Comparison of ENCODE assay signal across 9 mouse cellular contexts in the genomic region with DNA sequence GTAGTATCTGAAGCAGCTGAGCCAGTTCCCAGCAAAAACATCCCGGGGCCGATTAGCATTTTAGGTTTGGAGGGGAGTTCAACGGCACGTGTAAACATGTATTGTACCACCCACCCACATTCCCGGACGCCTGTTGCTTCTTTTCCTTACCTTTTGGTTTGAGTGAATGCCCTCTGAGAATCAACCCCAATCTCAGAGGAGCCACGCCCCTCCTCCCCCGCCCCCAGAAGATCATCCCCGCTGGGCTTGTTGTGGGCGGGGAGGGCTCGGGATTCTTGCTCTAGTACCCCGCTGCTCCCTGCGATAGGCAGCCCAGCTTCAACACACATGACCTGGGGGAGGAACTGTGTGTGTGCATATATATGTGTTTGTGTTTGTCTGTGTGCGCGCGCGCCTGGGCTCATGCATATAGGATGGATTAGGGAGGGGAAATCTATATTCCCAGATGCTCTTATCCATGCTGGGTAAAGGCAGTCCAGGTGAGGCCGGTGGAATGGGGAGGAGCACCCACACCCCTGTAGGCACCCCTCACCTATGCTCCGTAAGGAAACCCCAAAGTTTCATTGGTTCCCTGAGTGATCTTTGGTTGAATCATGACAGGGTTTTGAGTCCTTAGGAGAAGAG. TPM values are rescaled to one million over a fixed set of nuclear protein-coding genes. Genes with fewer than 3 reads are reported as not detected.
A peak's percentile ranks its signal among the peaks of the same experiment; 100 is the strongest.
DNase-seq lines count a peak whose midpoint lies in the region; ATAC-seq and TF ChIP-seq lines count a peak whose summit lies in the region.
"Had no signal": no experiment of that assay in that cellular context is flagged by ENCODE, and none has a peak within 500 bp of the region (broad histone marks: within the 10 kb centered on the region; RNA-seq: fewer than 3 reads in every experiment).

No protein-coding gene starts in this region.

- H3K27ac ChIP-seq in heart, embryonic 14.5 days (replicated peaks in 1 of 2; ENCODE audit: control insufficient read depth in 1 of 2, insufficient read depth in 1 of 2, low read depth in 2 of 2, low read length in 2 of 2), result no peak overlapping the region
- no peak overlapping the region for H3K27ac ChIP-seq in hindbrain, embryonic 10.5 days
- H3K27ac ChIP-seq in liver, embryonic 15.5 days (replicated peaks), result peak overlapping the region; percentile 39
- no peak overlapping the region for H3K27ac ChIP-seq in gastrocnemius, adult 2 months

- no peak overlapping the region; the same call in 1 of the 2 replicates for H3K9ac ChIP-seq in heart, embryonic 14.5 days (ENCODE audit: low read length)
- no peak overlapping the region for H3K9ac ChIP-seq in liver, embryonic 15.5 days

- H3K36me3 ChIP-seq in heart, embryonic 14.5 days (ENCODE audit: control insufficient read depth, insufficient read depth, low read length), result no peaks in the 10 kb centered on the region
- no peaks in the 10 kb centered on the region for H3K36me3 ChIP-seq in hindbrain, embryonic 10.5 days
- no peaks in the 10 kb centered on the region for H3K36me3 ChIP-seq in liver, embryonic 15.5 days (replicated peaks)

- H3K9me3 ChIP-seq in heart, embryonic 14.5 days (ENCODE audit: control insufficient read depth, low read length), result 0 out of 2 replicates have a peak, but pooled peaks cover 2% of the 10 kb centered on the region
- H3K9me3 ChIP-seq in hindbrain, embryonic 10.5 days, result no peaks in the 10 kb centered on the region
- H3K9me3 ChIP-seq in liver, embryonic 15.5 days (replicated peaks), result no peaks in the 10 kb centered on the region

- H3K27me3 ChIP-seq in heart, embryonic 14.5 days (ENCODE audit: control insufficient read depth, insufficient read depth, low read length), result 0 out of 2 replicates have a peak, but pooled peaks cover 7% of the 10 kb centered on the region
- H3K27me3 ChIP-seq in hindbrain, embryonic 10.5 days (ENCODE audit: insufficient read depth, poor library complexity, severe bottlenecking), result peaks cover 5% of the 10 kb centered on the region; the same call in 1 of the 2 replicates
- peaks cover 8% of the 10 kb centered on the region; the same call in 1 of the 2 replicates for H3K27me3 ChIP-seq in liver, embryonic 15.5 days

- intact Hi-C loops in gastrocnemius, adult 2 months (cut with DNase I), result loop anchor here (2.0 to 10.0 kb wide), 2 partner anchors 182 to 394 kb away; a partner anchor contains a TSS

- H3K4me3 ChIP-seq in heart, embryonic 14.5 days (ENCODE audit: control insufficient read depth in 1 of 2, insufficient read depth in 1 of 2, low read depth in 1 of 2, low read length in 2 of 2), result 0 out of 4 replicates have a peak overlapping the region, but pooled peaks of 1 of the 2 experiments have one; percentile 9
- H3K4me3 ChIP-seq in hindbrain, embryonic 10.5 days, result peak overlapping the region; percentile 34
- H3K4me3 ChIP-seq in liver, embryonic 15.5 days (replicated peaks), result no peak overlapping the region
- no peak overlapping the region for H3K4me3 ChIP-seq in gastrocnemius, adult 2 months

- WGBS in heart, embryonic 14.5 days, result 6% methylated on average over 19 of the region's 19 CpGs
- 4% methylated on average over 19 of the region's 19 CpGs for WGBS in hindbrain, embryonic 10.5 days
- 18% methylated on average over 19 of the region's 19 CpGs for WGBS in liver, embryonic 15.5 days (ENCODE audit: insufficient replicate concordance)

- peaks cover 5 to 6% of the 10 kb centered on the region in 2 experiments; a peak in 2 of 4 replicates for H3K4me1 ChIP-seq in heart, embryonic 14.5 days (ENCODE audit: control insufficient read depth in 2 of 2, insufficient read depth in 2 of 2, low read length in 2 of 2)
- peaks cover 9% of the 10 kb centered on the region for H3K4me1 ChIP-seq in hindbrain, embryonic 10.5 days (replicated peaks)
- H3K4me1 ChIP-seq in liver, embryonic 15.5 days (replicated peaks), result peaks cover 57% of the 10 kb centered on the region

- peak overlapping the region; percentile 52 for H3K4me2 ChIP-seq in heart, embryonic 14.5 days (ENCODE audit: low read length)
- peak overlapping the region; percentile 46 for H3K4me2 ChIP-seq in liver, embryonic 15.5 days

- no peak for TF ChIP-seq CTCF in gastrocnemius, adult 2 months (IDR thresholded peaks at IDR 0.05)

- DNase-seq in heart, postnatal 4 days, result no peak
- DNase-seq in Muller cell, postnatal 12 days (ENCODE audit: inconsistent ontology term), result peak; percentile 32
- no peak for DNase-seq in hindbrain, embryonic 10.5 days (ENCODE audit: low spot score)
- no peak for DNase-seq in T-cell, adult 2 months (ENCODE audit: low spot score)
- DNase-seq in adrenal gland, postnatal 10 days, result no peak
- no peak for DNase-seq in gastrocnemius, adult 2 months

- ATAC-seq in heart, embryonic 14.5 days (ENCODE audit: insufficient number of reproducible peaks, insufficient read depth, low FRiP score, low read depth), result no peak
- ATAC-seq in liver, embryonic 15.5 days (ENCODE audit: insufficient read depth), result no peak

RNA-seq across cellular contexts. Expression of a gene that starts 6.4 kb away (rescaled TPM):
- 38.0 and 40.5 TPM in 2 replicates for polyA plus RNA-seq in heart, embryonic 14.5 days (2014; fragmentation: Nextera tagmentation; extraction: Ambion mirVana)
- 10 to 100 TPM; 67.9 to 72.7 TPM for total RNA-seq in heart, postnatal 4 days (2021)
- polyA plus RNA-seq in hindbrain, embryonic 10.5 days (2016; fragmentation: Nextera tagmentation; extraction: Ambion mirVana), result 68.3 and 72.0 TPM in 2 replicates
- 89.4 and 101 TPM in 2 replicates for polyA plus RNA-seq in liver, embryonic 15.5 days (2015; fragmentation: Nextera tagmentation; extraction: Ambion mirVana)
- total RNA-seq in adrenal gland, postnatal 10 days (2021), result 10 to 100 TPM; 57.5 to 58.1 TPM
- 10 to 100 TPM; 11.0 to 11.1 TPM for total RNA-seq in gastrocnemius, adult 2 months (2021)

RNA-seq across cellular contexts. Expression of a gene that starts 52.4 kb away (rescaled TPM):
- not detected in 2 replicates for polyA plus RNA-seq in heart, embryonic 14.5 days (2014; fragmentation: Nextera tagmentation; extraction: Ambion mirVana)
- not detected for total RNA-seq in heart, postnatal 4 days (2021)
- not detected in 2 replicates for polyA plus RNA-seq in hindbrain, embryonic 10.5 days (2016; fragmentation: Nextera tagmentation; extraction: Ambion mirVana)
- not detected in 2 replicates for polyA plus RNA-seq in liver, embryonic 15.5 days (2015; fragmentation: Nextera tagmentation; extraction: Ambion mirVana)
- total RNA-seq in adrenal gland, postnatal 10 days (2021), result 1 to 10 TPM in 1 of 2 experiments, under 1 TPM in 1; 0.60 to 2.8 TPM
- 100 to 1,000 TPM; 102 to 138 TPM for total RNA-seq in gastrocnemius, adult 2 months (2021)
- total RNA-seq: CH12.LX had no signal

Comparison
In these comparisons a context has a peak if more than half of its experiments do, and no peak if none do; other contexts are left out.
1. RNA of a gene that starts 6.4 kb away (total RNA-seq): 67.9 to 72.7 TPM in heart, postnatal 4 days and 57.5 to 58.1 TPM in adrenal gland, postnatal 10 days; 11.0 to 11.1 TPM in gastrocnemius, adult 2 months; every median in the first group is over 4 times any median in the second.
2. RNA of a gene that starts 52.4 kb away (total RNA-seq): 102 to 138 TPM in gastrocnemius, adult 2 months; 0.60 to 2.8 TPM in adrenal gland, postnatal 10 days and not detected in heart, postnatal 4 days; every median in the first group is over 10 times any median in the second.